Mouse (Mus musculus) E14TG2a.4 (cell line): ENCODE data around the gene Ube2m.

Source experiments
- CTCF ChIP-seq: conservative IDR thresholded peaks from 2 replicates; pipeline ENCODE4 v1.5.1; 2014; ENCODE audit warnings: low read length
- NANOG ChIP-seq: IDR thresholded peaks from 2 replicates; pipeline ENCODE4 v1.6.1; 2014; ENCODE audit warnings: borderline replicate concordance, low read length, mixed read lengths
- POU5F1 ChIP-seq: IDR thresholded peaks from 2 replicates; pipeline ENCODE4 v1.6.1; 2014; ENCODE audit warnings: low read length, borderline replicate concordance

- TF ChIP-seq CTCF (no peak), POU5F1 (no peak), NANOG (no peak)
These were observed 27.8 kb downstream of the Ube2m start, which contains the start of gene Zbtb45 for GRCm38 (mm10) chr7:13010005-13010908.
